Mouse (Mus musculus) common myeloid progenitor, adult 5-6 weeks (primary cell): Measurements from ENCODE around the gene Hspg2. TPM values are rescaled to one million over a fixed set of nuclear protein-coding genes. Genes with fewer than 3 reads are reported as not detected.
"Not testable (repeated sequence)": the region's sequence is repeated elsewhere in the genome, so short reads cannot be mapped to it uniquely, and the experiment has no call there.

ENCODE experiments used
- ATAC-seq: replicated peaks from 2 replicates; pipeline ENCODE4 v1.8.0; 2016; ENCODE audit warnings: low read depth, mild to moderate bottlenecking, moderate TSS enrichment, inconsistent platforms; ENCODE audit not compliant: poor library complexity, severe bottlenecking
- total RNA-seq: library from RNA; stranded (forward); fragments of 200-1000, 187-1606 nt; gene quantifications from 2 replicates; pipeline ENCODE4 v1.2.3, GENCODE M21; 2017

The Hspg2 gene
- total RNA-seq, 1 experiment from 2014 or later: under 0.01 TPM

- peak; percentile 62; the same call in 1 of the 2 replicates for ATAC-seq
Observed at GRCm38 (mm10) chr4:137546003-137546525, 77.5 kb downstream of the Hspg2 start.

DNA sequence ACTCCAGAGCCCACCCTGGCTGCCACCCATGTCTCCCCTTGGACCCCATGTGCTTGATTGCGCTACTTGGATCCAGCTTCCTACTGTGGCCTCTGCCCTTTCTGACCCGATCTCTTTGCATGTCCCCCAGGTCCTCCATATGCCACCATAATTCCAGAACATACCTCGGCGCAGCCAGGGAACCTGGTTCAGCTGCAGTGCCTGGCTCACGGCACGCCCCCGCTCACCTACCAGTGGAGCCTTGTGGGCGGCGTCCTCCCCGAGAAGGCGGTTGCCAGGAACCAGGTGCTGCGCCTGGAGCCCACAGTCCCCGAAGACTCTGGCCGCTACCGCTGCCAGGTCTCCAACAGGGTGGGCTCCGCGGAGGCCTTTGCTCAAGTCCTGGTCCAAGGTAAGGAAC is 84.9 kb downstream of the Hspg2 start:
- ATAC-seq: no peak

DNA sequence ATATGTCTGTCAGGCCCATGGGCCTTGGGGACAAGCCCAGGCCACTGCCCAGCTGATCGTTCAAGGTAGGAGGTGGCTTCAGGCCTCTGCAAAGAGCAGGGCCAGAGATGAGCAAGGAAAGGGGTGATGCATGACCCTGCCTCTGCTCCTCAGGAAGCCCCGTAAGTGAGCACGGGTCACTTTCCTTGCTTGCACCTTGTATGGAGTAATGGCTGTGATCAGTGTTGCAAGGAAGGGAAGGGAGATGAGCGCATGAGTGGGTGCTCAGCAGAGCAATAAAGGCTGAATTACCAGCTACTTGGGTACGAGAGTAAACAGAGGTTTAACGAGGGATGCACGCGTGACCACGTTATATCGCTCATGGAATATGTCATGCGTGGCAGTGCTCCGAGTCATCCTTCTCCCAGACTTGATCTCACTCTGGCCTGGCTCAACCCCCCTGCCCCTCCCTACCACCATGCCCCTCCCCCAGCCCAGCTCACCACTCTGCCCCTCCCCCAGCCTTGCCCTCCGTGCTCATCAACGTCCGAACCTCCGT is 88.2 kb downstream of the Hspg2 start:
- ATAC-seq: no peak

DNA sequence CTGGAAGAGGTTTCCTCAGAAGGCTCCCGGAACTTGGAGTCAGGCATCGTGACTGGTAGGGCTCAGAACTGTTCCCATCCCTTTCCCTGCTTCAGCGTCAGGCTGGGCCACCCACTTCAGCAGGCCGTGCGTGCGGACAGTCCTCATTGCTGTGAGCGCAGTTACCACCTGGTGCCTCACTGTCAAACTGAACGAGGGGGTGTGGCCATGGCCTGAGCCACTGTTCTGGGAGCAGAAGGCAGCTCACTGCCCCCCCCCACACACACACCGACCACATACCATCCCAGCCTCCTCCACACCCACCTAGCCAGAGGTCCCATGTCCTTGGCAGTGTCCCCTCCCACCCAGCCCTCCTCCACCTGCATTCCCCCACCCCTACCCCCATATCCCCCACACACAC is 101.3 kb downstream of the Hspg2 start:
- no peak for ATAC-seq

DNA sequence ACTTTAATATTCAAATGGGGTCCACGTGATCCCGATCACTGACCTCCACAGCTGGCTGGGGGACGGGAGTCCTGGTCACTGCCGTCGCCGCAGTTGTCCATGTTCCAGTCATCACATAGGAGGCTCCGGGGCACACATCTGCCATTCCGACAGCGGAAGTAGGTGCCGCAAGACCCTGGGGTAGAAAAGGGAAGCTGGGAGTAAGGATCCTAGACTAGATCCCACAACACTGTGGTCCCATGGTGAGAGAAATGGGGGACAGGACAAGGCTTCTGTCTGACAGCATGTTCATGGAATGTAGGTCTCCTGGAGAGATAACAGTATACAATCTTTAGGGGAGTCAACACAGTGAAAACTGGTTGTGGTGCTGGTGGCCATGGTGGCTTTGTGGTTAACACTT is 105.9 kb downstream of the Hspg2 start, which contains the start of gene Ldlrad2:
TSS of gene Ldlrad2 (minus strand) at position 101 of the 400 bp plus-strand sequence.
- no peak for ATAC-seq

GRCm38 (mm10) chr4:137577486-137577885 is 108.9 kb downstream of the Hspg2 start:
- ATAC-seq: no peak

DNA sequence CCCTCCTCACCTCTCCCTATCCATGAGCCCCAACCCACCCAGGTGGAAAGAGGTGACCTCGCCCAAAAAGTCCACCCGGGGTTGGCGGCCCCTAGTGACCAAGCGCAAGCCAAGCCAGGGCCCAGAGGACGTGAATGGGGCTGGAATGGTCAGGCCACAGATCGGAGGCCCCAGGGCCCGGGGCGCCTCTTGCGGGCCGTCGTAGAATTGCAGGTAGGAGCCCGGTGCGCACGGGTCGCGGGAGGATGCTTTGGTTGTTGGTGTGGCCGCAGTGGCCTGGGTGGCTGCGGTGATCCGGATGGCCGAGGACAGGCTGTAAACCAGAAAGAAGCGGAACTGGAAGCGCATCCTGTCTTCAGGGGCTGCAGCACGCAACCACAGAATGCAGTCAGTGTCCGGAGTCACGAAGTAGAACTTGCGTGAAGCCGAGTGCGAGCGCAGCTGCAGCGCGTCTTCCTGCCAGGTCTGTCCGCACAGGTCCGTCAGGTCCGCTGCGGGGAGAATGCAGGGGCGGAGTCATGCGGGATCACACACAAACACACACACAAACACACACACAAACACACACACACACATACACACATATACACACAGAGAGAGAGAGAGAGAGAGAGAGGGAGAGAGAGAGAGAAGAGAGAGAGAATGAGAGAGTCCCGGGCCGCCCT is 109.7 kb downstream of the Hspg2 start:
- ATAC-seq: peak; percentile 87

- no peak for ATAC-seq
Observed at GRCm38 (mm10) chr4:137579789-137580188, 111.2 kb downstream of the Hspg2 start.

DNA sequence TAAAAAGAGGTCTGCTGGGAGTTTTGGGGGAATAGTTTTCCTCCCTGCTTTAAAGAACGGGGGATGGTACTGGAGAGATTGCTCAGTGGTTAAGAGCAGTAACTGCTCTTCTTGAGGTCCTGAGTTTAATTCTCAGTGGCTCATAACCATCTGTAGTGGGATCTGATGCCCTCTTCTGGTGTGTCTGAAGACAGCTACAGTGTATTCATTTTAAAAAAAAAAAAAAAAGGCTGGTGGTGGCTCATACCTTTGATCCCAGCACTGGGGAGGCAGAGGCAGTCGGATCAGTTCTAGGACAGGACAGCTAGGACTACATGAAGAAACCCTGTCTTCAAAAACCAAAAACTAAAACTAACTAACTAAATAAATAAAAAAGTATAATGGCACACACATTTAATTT is 111.7 kb downstream of the Hspg2 start:
- no peak for ATAC-seq

DNA sequence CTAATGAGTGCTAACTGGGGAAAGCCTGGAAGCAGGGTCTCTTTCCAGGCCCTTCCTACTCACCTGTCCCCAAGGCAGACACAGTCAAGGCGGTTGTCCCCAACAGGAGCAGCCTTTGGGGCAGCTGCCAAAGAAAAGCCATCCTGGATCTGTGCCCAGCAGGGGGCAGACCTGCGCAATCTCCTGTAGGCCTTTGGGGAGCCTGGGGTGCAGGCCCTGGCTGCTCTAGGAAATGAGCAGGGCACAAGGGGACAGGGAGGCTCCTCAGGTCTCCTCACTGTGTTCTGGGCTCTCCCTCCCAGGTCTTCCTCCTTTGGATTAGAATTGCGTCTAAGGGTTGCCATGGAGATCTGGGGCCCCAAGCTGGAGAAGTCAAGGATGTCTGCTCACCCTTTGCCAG is 113.2 kb downstream of the Hspg2 start:
- ATAC-seq: peak; percentile 64; the same call in 1 of the 2 replicates

DNA sequence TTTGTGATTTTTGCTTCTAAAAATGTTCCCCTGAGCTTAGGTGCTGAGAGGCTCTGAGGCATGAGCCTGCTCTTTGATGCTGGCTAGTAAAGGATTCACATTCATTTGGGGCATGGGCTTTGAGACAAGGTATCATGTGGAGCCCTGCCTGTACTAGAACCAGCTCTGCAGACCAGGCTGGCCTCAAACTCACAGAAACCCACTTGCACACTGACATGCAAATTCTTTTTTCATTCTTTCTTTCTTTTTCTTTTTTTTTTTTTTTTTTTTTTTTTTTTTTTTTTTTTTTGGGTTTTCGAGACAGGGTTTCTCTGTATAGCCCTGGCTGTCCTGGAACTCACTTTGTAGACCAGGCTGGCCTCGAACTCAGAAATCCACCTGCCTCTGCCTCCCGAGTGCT is 120.5 kb downstream of the Hspg2 start:
- not testable (repeated sequence) for ATAC-seq

DNA sequence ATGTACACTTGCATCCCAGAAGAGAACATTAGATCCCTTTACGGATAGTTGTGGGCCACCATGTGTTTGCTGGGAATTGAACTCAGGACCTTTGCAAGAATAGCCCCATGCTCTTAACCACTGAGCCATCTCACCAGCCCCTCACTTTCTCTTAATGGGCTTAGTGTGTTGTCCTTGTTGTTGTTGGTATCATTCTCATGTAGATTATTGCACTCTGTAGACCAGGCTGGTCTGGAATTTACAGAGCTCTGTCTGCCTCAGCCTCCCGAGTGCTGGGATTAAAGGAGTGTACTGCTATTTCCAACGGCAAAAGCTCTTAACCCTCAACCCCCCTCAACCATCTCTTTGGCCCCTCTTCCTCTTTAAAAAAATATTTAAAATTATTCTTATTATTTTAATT is 121.0 kb downstream of the Hspg2 start:
- no peak for ATAC-seq

GRCm38 (mm10) chr4:137590961-137591360 is 122.4 kb downstream of the Hspg2 start:
- ATAC-seq: no peak

- peak; percentile 91 for ATAC-seq
Observed at GRCm38 (mm10) chr4:137593601-137594495, 125.3 kb downstream of the Hspg2 start, which contains the start of gene Usp48. Usp48 (plus strand) TSS chr4:137593755.

DNA sequence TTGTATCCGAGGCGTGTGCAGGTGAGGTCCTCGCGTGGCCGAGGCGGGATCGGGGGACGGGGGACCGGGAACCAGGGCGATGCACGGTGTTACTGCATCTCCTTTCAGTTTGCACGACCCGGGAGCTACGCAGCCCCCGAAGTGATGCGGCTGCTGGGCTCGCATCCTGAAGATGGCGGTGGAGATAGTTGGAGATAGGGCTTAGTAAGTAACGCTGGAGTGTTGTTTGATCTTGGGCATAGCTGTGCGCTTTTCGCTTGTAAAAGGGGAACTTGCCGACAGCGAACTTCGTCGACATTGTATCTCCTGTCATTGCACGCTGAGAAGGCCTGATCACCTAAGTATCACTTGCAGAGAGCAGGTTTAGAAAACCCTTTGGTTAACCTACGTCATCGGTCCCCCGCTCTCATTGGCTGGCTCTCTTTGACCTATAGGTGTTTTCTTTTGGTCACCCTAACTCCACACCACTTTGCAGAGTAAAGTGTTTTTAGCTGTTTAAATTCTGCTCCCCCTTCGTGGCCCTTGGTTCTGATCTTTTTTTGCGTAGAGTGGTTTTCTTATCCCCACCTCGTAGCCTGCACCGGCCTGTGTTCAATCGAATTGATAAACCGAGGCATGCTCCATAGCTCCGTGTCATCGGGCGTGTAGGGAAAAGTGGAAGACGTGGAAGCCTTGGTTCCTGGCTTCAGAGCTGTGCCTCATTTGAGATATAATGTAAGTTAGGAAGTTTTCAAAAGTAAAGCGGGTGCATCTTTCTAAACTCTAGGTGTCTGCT is 126.1 kb downstream of the Hspg2 start:
- ATAC-seq: peak; percentile 23

- ATAC-seq: no peak
Observed at GRCm38 (mm10) chr4:137597098-137597630, 128.6 kb downstream of the Hspg2 start.

- ATAC-seq: no peak
Observed at GRCm38 (mm10) chr4:137598577-137598976, 130.0 kb downstream of the Hspg2 start.

GRCm38 (mm10) chr4:137603449-137604171 is 135.0 kb downstream of the Hspg2 start:
- peak; percentile 70 for ATAC-seq

DNA sequence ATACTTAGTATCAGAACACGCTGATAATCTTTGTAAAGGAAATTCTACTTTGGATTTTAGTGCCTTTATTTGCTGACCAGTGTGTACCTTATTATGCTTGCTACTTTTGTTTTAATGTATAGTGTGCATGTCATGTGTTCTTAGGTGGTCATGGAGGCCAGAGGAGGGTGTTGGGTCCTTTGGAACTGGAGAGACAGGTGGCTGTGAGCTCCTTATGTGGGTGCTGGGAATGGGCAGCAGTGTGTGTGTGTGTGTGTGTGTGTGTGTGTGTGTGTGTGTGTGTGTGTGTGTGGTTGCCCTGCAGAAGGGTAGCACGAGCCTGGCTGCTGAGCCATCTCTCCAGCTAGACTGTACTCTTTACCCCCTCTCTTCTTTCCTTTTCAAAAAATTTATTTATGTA is 138.5 kb downstream of the Hspg2 start:
- ATAC-seq: no peak
